Mouse (Mus musculus) stomach, postnatal 0 days (tissue): ENCODE results near the gene Zfp12.

Experiments
- CTCF ChIP-seq: IDR thresholded peaks from 2 replicates; pipeline ENCODE4 v1.5.1; 2016; ENCODE audit warnings: antibody characterized with exemption, low read depth, mild to moderate bottlenecking, moderate library complexity
- EP300 ChIP-seq: optimal IDR thresholded peaks from 2 replicates; pipeline ENCODE3; 2016; ENCODE audit warnings: antibody characterized with exemption

- TF ChIP-seq CTCF (no peak), EP300 (no peak)
These were observed 37.8 kb downstream of the Zfp12 start for GRCm38 (mm10) chr5:143272540-143273330.
